Mouse (Mus musculus) spleen, adult 2 months (tissue): ENCODE measurements at regions not wholly inside any gene's neighbourhood (a gene's known extent, or its start where the extent isn't known, plus 50 kb on each side); places are given as distances from the start of the nearest gene placed in this dataset.

Source experiments
- CTCF ChIP-seq: fragments of 200-500 bp; IDR thresholded peaks from 2 replicates; pipeline ENCODE4 v1.5.1; 2011; ENCODE audit warnings: mild to moderate bottlenecking, inconsistent platforms; ENCODE audit not compliant: insufficient read depth, insufficient read length, insufficient replicate concordance; ENCODE audit errors: extremely low read depth
- POLR2A ChIP-seq: fragments of 200-500 bp; IDR thresholded peaks from 2 replicates; pipeline ENCODE4 v1.6.1; 2011; ENCODE audit warnings: low read depth, low read length, inconsistent platforms

DNA sequence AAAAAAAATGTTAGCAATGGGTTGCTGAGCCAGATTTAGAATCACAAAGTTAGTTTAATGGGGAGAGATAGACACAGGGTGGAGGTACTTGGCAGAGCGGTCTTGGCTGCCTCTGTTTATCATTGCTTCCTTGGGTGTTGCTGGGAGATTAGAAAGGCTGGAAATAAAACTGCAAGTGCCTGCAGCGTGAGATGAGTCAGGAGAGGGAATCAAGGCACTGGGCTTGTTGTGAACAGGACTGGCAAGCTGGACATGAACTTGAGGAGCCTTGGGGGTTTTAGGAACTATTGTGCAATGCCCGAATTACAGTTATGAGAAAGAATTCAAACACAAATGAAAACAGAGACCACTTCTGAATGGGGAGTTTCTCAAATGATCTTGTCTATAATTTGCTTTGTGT lies 102.8 kb downstream of the Tmx1 start:
- no peak for TF ChIP-seq POLR2A
- no peak for TF ChIP-seq CTCF
